Mouse (Mus musculus): Measurements from ENCODE around the gene Ube4a. TPM values are rescaled to one million over a fixed set of nuclear protein-coding genes. Genes with fewer than 3 reads are reported as not detected.

The Ube4a gene
- polyA plus RNA-seq, 1 experiment from 2014 or later: 36.0 TPM

DNA sequence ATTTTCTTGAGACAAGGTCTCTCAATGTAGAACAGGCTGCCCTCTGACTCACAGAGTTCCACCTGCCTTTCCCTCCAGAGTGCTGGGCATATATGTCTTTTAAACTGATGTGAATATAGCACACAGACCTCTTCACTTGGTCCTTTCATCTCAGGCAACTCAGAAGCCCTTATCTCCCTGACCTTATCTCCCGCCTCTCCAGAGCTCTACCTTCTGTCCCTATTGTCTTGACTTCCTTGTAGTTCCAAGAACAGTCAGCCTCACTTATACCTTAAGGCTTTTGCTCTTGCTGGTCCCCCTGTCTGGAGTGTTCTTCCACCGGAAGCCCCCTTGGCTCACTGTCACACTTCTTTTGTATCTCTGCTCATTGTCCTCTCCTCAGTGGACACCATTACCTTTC lies 75.3 kb downstream of the Ube4a start:
- no peak overlapping the region for H3K4me3 ChIP-seq
- H3K27me3 ChIP-seq: no peaks in the 10 kb centered on the region
- no peak overlapping the region for H3K4me2 ChIP-seq (replicated peaks)
- 55% methylated on average over 2 of the region's 2 CpGs for WGBS
- no peak for ATAC-seq (ENCODE audit: low FRiP score)
- no peaks in the 10 kb centered on the region for H3K36me3 ChIP-seq
- no peaks in the 10 kb centered on the region for H3K9me3 ChIP-seq (replicated peaks)
- H3K27ac ChIP-seq: no peak overlapping the region
- H3K9ac ChIP-seq: no peak overlapping the region
- H3K4me1 ChIP-seq: no peaks in the 10 kb centered on the region

DNA sequence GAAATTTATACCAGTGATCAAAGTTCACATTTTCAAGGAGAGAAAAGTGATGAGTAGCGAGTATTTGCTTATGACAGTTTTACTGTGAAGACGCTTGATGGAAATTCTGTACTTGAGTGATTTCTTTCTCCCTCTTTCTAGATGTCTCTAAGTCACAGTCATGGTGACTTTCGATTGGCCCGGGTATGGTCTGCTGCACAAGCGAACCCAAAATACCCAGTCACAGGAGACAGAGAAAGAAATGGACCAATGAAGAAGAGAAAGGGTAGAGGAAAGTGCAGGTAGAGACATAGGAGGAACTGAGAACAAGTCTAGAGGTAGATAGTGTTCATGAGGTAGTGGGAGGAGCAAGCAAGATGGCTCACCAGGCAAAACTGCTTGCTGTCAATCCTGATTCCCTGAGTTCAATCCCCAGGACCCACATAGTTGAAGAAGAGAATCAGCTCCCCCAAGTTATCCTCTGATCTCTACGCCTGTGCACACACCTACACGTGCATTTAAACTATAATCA lies 77.2 kb downstream of the Ube4a start:
- 88% methylated on average over 7 of the region's 7 CpGs for WGBS
- H3K9me3 ChIP-seq (replicated peaks): no peaks in the 10 kb centered on the region
- no peak overlapping the region for H3K9ac ChIP-seq
- H3K4me3 ChIP-seq: no peak overlapping the region
- H3K36me3 ChIP-seq: no peaks in the 10 kb centered on the region
- H3K4me2 ChIP-seq (replicated peaks): no peak overlapping the region
- no peaks in the 10 kb centered on the region for H3K27me3 ChIP-seq
- no peak overlapping the region for H3K27ac ChIP-seq
- no peak for ATAC-seq (ENCODE audit: low FRiP score)
- H3K4me1 ChIP-seq: peaks cover 3% of the 10 kb centered on the region

DNA sequence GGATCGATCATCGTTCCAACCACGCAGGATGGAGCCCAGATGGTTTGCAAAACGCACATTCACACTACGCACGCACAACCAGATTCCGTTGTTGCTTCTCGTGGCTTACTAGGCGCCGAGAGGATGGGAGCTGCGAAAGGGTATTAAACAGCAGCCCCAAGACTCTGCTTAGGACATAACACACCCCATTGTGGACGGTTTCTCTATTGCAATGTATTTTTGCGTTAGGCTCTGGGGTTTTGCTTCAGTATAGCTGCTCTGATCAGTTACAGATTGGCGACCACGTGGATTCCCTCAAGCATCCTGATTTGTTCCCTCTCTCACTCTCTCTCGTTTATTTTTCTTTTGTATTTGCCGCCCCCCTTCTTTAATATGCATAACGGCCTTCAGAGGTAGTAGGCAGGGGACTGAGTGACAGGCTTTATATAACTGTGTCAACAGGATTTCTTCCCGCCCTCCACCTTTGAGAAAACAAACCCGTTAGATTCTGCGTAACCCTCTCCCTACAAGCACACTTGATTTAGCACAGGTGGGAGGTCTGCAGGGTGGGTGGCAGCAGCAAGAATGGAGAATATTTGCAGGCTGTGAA lies 82.3 kb downstream of the Ube4a start:
- Histone ChIP-seq H3K4me1 (peaks cover 25% of the 10 kb centered on the region), H3K27me3 (no peaks in the 10 kb centered on the region), H3K4me2 (replicated peaks) (peak overlapping the region; percentile 82), H3K4me3 (peak overlapping the region; percentile 68), H3K9ac (peak overlapping the region; percentile 86), H3K27ac (peak overlapping the region; percentile 100), H3K36me3 (no peaks in the 10 kb centered on the region), H3K9me3 (replicated peaks) (no peaks in the 10 kb centered on the region)
- under 1% methylated on average over 21 of the region's 21 CpGs for WGBS
- ATAC-seq (ENCODE audit: low FRiP score): 0 out of 2 replicates have a peak, but pooled peaks have one; percentile 0

DNA sequence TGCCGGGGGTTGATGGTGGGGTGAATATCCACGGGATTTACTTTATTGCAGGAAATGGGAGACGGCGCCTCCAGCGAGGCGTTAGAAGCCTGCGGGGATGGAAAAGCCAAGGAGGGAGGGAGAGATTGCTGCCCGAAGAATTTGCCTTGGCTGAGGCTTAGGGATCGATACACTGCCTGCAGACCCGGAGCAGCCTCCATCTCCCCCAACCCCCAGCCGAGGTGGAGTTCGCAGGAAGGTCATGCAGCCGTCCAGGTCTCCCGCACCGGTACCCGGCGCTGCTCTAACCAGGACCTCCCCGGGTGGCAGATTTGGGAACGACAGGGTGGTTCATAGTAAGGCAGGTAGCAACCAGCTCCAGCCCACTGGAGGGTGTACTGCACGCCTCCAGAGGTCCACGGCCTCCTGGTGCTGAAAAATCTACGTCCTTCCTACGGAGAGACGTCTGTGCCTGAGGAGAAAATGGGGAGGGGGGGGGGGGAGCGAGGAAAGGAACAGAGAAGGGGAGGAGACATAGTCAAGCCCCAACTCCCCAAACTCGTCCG lies 82.9 kb downstream of the Ube4a start:
- WGBS: under 1% methylated on average over 26 of the region's 27 CpGs
- H3K27me3 ChIP-seq: no peaks in the 10 kb centered on the region
- H3K9ac ChIP-seq: peak overlapping the region; percentile 86
- ATAC-seq (ENCODE audit: low FRiP score): peak; percentile 72
- H3K4me2 ChIP-seq (replicated peaks): peak overlapping the region; percentile 82
- H3K36me3 ChIP-seq: no peaks in the 10 kb centered on the region
- H3K4me3 ChIP-seq: peak overlapping the region; percentile 68
- H3K9me3 ChIP-seq (replicated peaks): no peaks in the 10 kb centered on the region
- H3K27ac ChIP-seq: peak overlapping the region; percentile 100
- H3K4me1 ChIP-seq: peaks cover 31% of the 10 kb centered on the region

DNA sequence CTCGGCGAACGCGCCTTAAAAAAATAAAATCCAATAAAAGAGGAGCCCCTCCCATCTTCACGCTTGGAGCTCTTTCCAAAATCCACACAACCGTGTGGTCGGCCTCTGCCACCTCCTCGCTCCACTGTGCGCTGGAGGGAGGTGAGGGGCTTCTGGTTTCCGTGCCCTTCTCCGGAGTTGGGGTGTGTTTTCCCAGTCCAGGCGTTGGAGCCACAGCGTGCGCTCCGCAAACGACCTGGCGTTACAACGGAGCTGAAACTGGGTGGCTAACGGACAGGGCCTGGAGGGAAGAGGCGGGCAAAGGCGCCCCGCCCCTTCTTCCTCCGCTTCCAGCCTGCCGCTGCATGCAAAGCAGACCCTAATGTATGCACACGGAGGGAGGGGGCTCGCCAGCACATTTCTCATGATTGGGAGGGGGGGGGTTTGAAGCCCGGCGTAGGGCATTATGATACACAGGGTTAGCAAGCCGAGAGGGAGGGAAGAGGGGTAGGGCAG lies 83.4 kb downstream of the Ube4a start:
- H3K9me3 ChIP-seq (replicated peaks): no peaks in the 10 kb centered on the region
- peak overlapping the region; percentile 100 for H3K27ac ChIP-seq
- H3K4me2 ChIP-seq (replicated peaks): peak overlapping the region; percentile 82
- peak overlapping the region; percentile 86 for H3K9ac ChIP-seq
- H3K4me3 ChIP-seq: peak overlapping the region; percentile 68
- no peaks in the 10 kb centered on the region for H3K36me3 ChIP-seq
- no peaks in the 10 kb centered on the region for H3K27me3 ChIP-seq
- WGBS: under 1% methylated on average over 29 of the region's 29 CpGs
- peak; percentile 75 for ATAC-seq (ENCODE audit: low FRiP score)
- H3K4me1 ChIP-seq: peaks cover 36% of the 10 kb centered on the region

DNA sequence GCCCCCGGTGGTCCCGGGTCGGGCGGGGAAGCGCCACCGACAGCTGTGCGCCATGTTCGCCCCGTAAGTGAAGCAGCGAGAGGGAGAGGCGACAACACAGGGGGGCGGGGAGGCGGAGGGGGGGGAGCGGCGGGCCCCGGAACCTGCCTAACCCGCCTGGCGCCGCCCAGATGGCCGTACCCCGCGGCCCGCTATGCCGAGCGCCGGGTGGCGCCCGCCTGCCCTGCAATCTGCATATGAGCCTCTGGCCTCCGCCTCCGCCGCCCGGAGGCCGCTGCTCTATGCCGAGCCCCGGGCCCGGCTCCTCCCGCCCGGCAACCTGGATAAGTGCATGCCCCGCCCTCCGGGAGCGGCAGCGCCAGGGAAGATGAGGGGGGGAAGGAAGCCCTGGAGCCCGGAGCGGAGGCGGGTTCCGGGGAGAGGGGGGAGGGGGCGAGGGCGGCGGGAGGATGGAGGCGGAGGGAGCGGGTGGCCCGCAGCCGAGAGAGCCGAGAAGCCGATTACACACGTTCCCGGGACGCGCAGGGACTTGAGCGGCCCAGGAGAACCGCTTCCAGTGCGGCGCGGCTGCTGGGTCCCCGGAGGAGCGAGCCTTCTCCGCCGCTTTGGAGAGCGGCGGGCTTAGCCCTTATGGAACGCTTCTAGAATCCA lies 84.1 kb downstream of the Ube4a start, which contains the start of gene Kmt2a:
Gene Kmt2a, minus strand, starts transcription at position 76 of the 651 bp plus-strand sequence.
- peaks cover 41% of the 10 kb centered on the region for H3K4me1 ChIP-seq
- peak within 1 kb of the TSS; percentile 86 for H3K9ac ChIP-seq
- H3K27ac ChIP-seq: peak within 1 kb of the TSS; percentile 100
- H3K27me3 ChIP-seq: no peaks in the 10 kb centered on the region
- peak within 1 kb of the TSS; percentile 68 for H3K4me3 ChIP-seq
- no peaks in the 10 kb centered on the region for H3K9me3 ChIP-seq (replicated peaks)
- peak; percentile 70 for ATAC-seq (ENCODE audit: low FRiP score)
- no peaks in the 10 kb centered on the region for H3K36me3 ChIP-seq
- under 1% methylated on average over 63 of the region's 71 CpGs for WGBS
- peak within 1 kb of the TSS; percentile 82 for H3K4me2 ChIP-seq (replicated peaks)

DNA sequence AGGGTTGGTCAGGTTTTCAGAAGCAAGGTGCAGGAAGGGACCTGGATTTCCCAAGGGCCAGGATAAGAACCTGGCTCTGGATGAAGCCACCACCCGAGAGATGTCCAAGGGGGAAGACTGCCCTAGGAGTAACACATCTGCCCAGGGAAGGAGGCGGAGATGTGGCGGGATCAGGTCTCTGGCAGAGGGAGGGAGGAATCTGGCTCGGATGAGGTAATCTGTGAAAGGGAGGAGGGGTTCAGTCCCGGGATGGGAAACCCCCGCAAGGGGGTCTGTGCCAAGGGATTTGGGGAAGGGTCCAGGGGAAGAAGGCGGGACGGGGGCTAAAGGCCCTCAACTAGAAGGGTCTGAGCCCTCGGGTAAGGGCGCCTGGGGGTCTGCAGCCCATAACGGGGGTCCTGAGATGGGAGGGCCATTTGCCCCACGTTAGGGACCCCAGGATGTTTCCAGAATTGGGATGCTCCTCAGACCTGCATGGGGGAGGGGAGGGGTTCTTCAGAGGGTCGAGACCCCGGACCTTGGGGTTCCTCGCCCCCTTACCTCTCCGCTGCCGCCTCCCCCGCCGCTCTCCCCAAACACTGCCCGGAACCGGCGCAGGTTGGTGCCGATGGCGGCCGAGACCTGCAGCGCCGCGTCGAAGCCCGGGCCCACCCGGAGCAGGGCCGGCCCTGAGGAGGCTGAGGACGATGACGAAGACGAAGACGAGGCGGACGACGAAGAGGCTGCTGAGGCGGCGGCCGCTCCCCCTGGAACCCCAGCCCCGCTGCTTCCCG lies 84.9 kb downstream of the Ube4a start:
- H3K9me3 ChIP-seq (replicated peaks): no peaks in the 10 kb centered on the region
- H3K36me3 ChIP-seq: no peaks in the 10 kb centered on the region
- H3K4me1 ChIP-seq: peaks cover 50% of the 10 kb centered on the region
- H3K4me3 ChIP-seq: peak overlapping the region; percentile 68
- H3K27ac ChIP-seq: peak overlapping the region; percentile 100
- H3K4me2 ChIP-seq (replicated peaks): peak overlapping the region; percentile 82
- ATAC-seq (ENCODE audit: low FRiP score): peak; percentile 26
- H3K9ac ChIP-seq: peak overlapping the region; percentile 86
- under 1% methylated on average over 30 of the region's 44 CpGs for WGBS
- no peaks in the 10 kb centered on the region for H3K27me3 ChIP-seq

DNA sequence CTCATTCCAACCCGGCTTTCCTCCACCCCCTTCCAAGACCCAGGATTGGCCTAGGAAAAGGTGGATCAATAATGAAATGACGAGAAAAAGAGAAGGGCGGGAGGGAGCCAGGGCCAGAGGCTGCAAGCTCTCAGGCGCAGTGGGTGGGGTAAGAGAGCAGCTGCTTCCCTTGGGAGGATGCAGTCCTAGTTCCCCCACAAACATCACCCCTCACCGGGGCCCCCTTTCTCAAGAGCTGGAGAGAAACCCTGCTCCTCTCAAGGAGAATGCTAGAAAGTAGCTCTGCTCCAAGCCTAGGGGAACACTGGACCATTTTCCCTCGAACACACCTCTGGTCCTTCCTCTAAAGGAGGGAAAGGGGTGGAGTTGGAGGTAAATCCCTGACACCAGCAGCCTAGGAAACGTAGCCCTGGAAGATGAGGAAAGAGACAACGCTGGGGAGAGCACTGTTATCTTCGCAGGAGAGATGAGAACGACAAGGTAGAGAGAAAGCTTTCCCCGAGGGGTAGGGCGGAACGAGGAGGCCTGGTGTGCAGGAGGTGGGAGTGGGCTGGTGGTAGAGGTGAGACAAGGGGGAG lies 85.6 kb downstream of the Ube4a start:
- peaks cover 52% of the 10 kb centered on the region for H3K4me1 ChIP-seq
- peak overlapping the region; percentile 86 for H3K9ac ChIP-seq
- H3K36me3 ChIP-seq: no peaks in the 10 kb centered on the region
- WGBS: under 1% methylated on average over 13 of the region's 13 CpGs
- H3K27me3 ChIP-seq: no peaks in the 10 kb centered on the region
- H3K4me3 ChIP-seq: peak overlapping the region; percentile 68
- H3K27ac ChIP-seq: peak overlapping the region; percentile 100
- H3K9me3 ChIP-seq (replicated peaks): no peaks in the 10 kb centered on the region
- no peak for ATAC-seq (ENCODE audit: low FRiP score)
- peak overlapping the region; percentile 82 for H3K4me2 ChIP-seq (replicated peaks)

DNA sequence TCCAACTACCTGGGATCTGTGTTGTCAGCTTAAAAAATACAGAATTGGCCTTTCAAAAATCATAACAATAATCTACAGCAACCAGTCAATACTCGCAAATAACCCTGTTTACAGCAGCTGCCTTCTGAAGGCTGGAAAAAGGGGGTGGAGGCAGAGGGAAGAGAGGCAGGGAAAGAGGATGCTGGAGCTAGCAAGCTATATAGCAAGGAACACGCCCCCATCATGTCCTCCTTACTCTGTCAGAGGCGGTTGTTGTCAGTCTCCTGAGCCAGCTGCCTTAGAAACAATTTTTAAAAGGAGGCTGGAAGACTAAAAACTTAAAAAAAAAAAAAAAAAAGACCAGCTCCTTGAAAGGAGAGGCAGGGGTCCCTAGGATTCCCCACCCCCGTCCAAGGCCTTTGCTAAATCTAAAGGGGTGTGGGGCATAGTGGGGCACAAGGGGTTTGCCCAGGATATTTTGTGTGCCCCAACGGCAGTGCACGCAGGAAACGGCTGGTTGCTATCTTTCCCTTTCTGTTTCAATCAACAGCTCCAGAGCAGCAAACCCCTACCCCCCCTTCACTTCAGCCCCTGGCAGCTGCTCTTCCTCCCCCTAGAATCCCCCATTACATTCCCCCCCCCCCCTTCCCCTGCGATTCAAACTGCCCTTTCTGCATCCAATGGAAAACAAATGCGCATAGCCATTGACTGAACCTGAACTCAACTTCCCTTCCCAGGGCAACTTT lies 86.5 kb downstream of the Ube4a start:
- Histone ChIP-seq H3K27me3 (no peaks in the 10 kb centered on the region), H3K4me1 (peaks cover 58% of the 10 kb centered on the region), H3K36me3 (no peaks in the 10 kb centered on the region), H3K27ac (peak overlapping the region; percentile 100), H3K4me3 (peak overlapping the region; percentile 68), H3K9me3 (replicated peaks) (no peaks in the 10 kb centered on the region), H3K4me2 (replicated peaks) (peak overlapping the region; percentile 82), H3K9ac (peak overlapping the region; percentile 86)
- no peak for ATAC-seq (ENCODE audit: low FRiP score)
- 30% methylated on average over 9 of the region's 9 CpGs for WGBS

DNA sequence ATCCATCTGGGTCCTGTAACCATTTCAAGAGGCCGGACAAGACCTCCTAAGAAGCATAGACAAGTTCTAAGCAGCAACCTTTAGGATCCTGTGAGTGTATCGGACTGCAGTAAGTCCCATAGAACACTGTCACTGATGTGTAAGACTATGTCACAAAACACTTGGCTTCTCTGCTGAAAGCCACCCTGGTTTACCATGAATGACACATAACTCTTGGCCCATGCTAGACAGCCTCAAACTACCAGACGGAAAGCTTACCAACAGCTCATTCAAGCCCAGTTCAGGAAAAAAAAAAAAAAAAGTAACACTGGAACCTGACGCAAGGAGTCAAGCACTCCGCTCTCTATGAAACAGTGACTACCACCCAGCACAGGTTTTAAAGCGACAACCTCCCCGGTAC lies 87.7 kb downstream of the Ube4a start:
- 88% methylated on average over 7 of the region's 7 CpGs for WGBS
- H3K9me3 ChIP-seq (replicated peaks): no peaks in the 10 kb centered on the region
- H3K4me2 ChIP-seq (replicated peaks): peak overlapping the region; percentile 82; the same call in 1 of the 2 replicates
- no peak overlapping the region for H3K4me3 ChIP-seq
- peaks cover 58% of the 10 kb centered on the region for H3K4me1 ChIP-seq
- H3K36me3 ChIP-seq: no peaks in the 10 kb centered on the region
- no peaks in the 10 kb centered on the region for H3K27me3 ChIP-seq
- no peak for ATAC-seq (ENCODE audit: low FRiP score)
- no peak overlapping the region for H3K27ac ChIP-seq
- H3K9ac ChIP-seq: 0 out of 2 replicates have a peak overlapping the region, but pooled peaks have one; percentile 23

DNA sequence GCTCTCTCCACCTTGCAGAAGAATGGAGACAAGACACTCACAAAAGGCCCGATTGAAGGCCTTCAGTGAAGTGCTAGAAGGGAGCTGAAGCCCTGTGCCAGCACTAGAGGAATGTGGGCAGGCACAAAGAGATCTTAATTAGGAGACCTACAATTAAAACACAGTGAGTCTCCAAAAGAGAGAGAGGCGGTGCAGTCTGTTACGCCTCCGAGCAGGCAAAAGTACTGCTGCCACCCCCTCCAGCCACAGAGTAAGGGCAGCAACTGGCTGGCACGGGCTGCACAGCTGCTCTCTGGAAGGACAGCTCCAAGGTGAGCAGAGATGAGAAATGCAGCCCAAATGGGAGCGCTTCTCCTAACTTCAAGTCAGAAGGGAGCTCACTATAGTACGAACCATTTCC lies 89.9 kb downstream of the Ube4a start:
- Histone ChIP-seq H3K4me1 (peaks cover 58% of the 10 kb centered on the region), H3K27ac (no peak overlapping the region), H3K9ac (no peak overlapping the region), H3K4me3 (no peak overlapping the region), H3K36me3 (0 out of 2 replicates have a peak, but pooled peaks cover 5% of the 10 kb centered on the region), H3K27me3 (no peaks in the 10 kb centered on the region), H3K4me2 (replicated peaks) (no peak overlapping the region), H3K9me3 (replicated peaks) (no peaks in the 10 kb centered on the region)
- no peak for ATAC-seq (ENCODE audit: low FRiP score)
- WGBS: 61% methylated on average over 7 of the region's 7 CpGs
